Mouse (Mus musculus): ENCODE measurements around the gene Tyr.
"Not testable (repeated sequence)": the region's sequence is repeated elsewhere in the genome, so short reads cannot be mapped to it uniquely, and the experiment has no call there.

Tyr gene

GRCm38 (mm10) chr7:87493412-87493811 is at the start of gene Tyr:
TSS of gene Tyr (minus strand) at chr7:87493512.
- DNase-seq (ENCODE audit: low spot score) = no peak

GRCm38 (mm10) chr7:87539031-87539430 is 45.7 kb upstream of the Tyr start:
- no peak for DNase-seq (ENCODE audit: low spot score)

GRCm38 (mm10) chr7:87494124-87494682 is 891 bp upstream of the Tyr start:
- DNase-seq (ENCODE audit: low spot score) = no peak

- DNase-seq (ENCODE audit: low spot score) = no peak
These were observed 5.3 kb downstream of the Tyr start for GRCm38 (mm10) chr7:87488024-87488423.

- DNase-seq (ENCODE audit: low spot score) = no peak
These were observed 80.0 kb downstream of the Tyr start for GRCm38 (mm10) chr7:87413271-87413670.

- DNase-seq (ENCODE audit: low spot score) = not testable (repeated sequence)
These were observed 81.9 kb downstream of the Tyr start for GRCm38 (mm10) chr7:87411373-87411772.

- no peak for DNase-seq (ENCODE audit: low spot score)
These were observed 96.3 kb downstream of the Tyr start for GRCm38 (mm10) chr7:87397023-87397422.

- DNase-seq (ENCODE audit: low spot score) = no peak
These were observed 118.4 kb downstream of the Tyr start for GRCm38 (mm10) chr7:87374935-87375334.
